Mouse (Mus musculus): ENCODE data around the gene Csrp3.
A peak's percentile ranks its signal among the peaks of the same experiment; 100 is the strongest.

The Csrp3 gene

DNA sequence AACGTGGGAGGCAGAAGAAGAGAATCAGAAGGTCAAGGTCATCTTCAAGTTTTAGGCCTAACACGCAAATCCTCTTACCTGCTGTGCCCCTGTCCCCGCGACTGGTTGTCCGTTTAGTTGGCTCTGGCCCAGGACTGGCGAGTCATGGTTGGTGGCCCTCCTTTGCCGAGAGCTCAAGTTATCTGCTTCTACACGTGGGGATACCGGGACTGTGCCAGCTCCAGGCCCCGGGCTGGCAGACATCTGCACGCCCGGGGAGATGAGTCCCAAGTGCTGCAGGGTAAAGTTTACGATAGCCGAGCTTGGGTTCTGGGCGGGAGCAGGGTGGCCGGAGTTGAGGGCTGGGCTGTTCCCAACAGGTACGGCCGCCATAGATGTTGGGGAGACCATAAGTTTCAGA, 19.7 kb upstream of the Csrp3 start:
- DNase-seq (ENCODE audit: low spot score in 2 of 2), result no peak

DNA sequence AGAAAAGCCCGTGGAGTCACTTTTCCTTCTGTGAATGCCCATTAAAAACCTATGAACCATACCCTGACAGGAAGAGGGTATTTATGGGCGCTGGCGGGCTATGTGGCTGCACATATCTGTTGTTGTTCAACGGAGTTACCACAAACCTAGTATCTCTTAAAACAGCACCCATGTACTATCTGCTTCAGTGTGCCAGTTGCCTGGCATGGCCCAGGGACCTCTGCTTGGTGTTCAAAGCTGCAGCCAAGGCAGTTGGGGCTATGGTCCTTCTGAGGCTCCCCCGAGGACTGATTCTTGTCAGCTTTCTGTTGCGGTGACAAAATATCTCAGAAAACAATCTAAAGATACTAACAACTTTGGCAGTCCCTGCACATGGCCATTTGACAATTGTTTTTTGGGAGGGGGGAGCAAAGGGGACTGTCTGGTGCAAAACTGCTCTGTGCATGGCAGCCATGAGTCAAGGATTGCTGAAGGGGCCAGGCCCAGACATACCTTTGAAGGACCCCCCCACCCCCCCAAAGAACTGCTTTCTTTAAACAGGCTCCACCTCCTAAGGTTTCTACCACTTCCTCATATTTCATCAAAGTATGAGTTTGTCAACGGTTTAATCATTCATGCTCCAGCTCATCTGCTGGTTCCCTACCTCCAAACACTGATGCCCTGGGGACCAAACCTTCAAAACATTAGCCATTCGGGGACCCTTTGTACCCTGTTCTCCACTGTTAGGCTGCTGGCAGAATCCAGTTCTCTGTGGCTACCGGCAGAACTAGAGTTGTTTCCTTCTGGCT, 17.0 kb upstream of the Csrp3 start:
- no peak for DNase-seq (ENCODE audit: low spot score in 2 of 2)

- no peak for DNase-seq (ENCODE audit: low spot score in 2 of 2)
Observed at GRCm38 (mm10) chr7:48864199-48864598, 16.4 kb upstream of the Csrp3 start.

GRCm38 (mm10) chr7:48861796-48862195, 14.0 kb upstream of the Csrp3 start:
- DNase-seq (ENCODE audit: low spot score in 2 of 2), result no peak

DNA sequence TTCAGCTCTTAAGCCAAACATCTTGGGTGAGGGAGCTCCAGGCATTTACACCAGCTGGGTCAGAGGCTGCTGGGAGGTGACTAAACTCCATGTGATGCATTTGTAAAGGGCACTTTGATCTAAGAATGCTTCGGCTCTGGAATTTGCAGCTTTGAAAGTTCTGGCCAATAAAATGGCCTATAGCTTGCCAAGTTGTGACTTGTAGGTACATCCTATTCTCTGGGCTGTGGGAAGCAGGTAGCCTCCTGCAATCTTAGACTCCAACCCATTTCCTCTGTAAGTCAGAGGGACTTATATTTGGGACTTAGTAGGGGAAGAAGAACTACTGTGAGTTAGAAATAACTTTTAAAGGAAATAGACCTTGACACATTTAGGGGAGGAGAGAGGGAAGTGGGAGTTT, 13.1 kb upstream of the Csrp3 start:
- DNase-seq (ENCODE audit: low spot score in 2 of 2), result peak in 1 of 2 experiments; percentile 6

GRCm38 (mm10) chr7:48859362-48859761, 11.5 kb upstream of the Csrp3 start:
- no peak for DNase-seq (ENCODE audit: low spot score in 2 of 2)

DNA sequence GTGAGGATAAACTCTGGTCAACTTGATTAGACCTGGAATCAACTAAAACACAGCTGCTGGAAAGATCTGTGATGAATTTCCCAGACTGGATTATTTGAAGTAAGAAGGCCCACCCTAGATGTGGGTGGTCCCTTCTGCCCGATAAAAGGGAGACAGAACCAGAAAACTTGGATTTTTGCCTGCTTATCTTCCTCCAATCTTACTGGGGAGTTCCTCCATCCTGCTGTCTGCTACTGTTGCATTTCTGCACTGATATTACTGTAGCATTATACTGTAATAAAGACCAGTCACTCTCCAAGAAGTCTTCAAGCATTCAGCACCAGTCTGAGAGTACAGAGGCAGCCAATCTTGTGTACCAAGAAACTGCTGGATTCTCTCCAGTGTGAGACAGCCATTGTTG, 10.4 kb upstream of the Csrp3 start:
- no peak for DNase-seq (ENCODE audit: low spot score in 2 of 2)

- DNase-seq (ENCODE audit: low spot score in 2 of 2), result no peak
Observed at GRCm38 (mm10) chr7:48855461-48855860, 7.6 kb upstream of the Csrp3 start.

GRCm38 (mm10) chr7:48853496-48853895, 5.7 kb upstream of the Csrp3 start:
- DNase-seq (ENCODE audit: low spot score in 2 of 2), result no peak

GRCm38 (mm10) chr7:48851529-48852104, 3.8 kb upstream of the Csrp3 start:
- no peak for DNase-seq (ENCODE audit: low spot score in 2 of 2)

- no peak for DNase-seq (ENCODE audit: low spot score in 2 of 2)
Observed at GRCm38 (mm10) chr7:48846755-48847154, 1.1 kb downstream of the Csrp3 start.

GRCm38 (mm10) chr7:48845213-48845973, 2.4 kb downstream of the Csrp3 start:
- no peak for DNase-seq (ENCODE audit: low spot score in 2 of 2)

DNA sequence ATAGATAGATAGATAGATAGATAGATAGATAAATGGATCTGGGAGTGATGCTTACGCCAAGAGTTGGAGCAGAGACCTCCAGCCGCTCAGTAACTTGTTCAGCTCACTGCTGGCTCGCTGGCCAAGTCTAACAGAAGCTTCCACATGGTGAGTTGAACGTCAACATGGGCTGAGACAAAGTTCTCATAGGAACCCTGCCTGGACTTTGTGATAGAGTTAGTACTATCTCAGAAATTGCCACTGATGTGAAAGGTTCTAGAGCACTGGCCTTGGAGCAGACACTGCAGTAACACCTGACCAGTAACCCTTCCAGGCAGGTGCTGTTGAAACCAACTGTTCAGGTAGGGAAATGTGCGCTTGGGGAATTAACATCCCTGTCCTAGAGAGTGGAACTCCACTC, 4.3 kb downstream of the Csrp3 start:
- DNase-seq (ENCODE audit: low spot score in 2 of 2), result no peak

GRCm38 (mm10) chr7:48842353-48842752, 5.5 kb downstream of the Csrp3 start:
- DNase-seq (ENCODE audit: low spot score in 2 of 2), result no peak

- DNase-seq (ENCODE audit: low spot score in 2 of 2), result no peak
Observed at GRCm38 (mm10) chr7:48841538-48841937, 6.3 kb downstream of the Csrp3 start.

DNA sequence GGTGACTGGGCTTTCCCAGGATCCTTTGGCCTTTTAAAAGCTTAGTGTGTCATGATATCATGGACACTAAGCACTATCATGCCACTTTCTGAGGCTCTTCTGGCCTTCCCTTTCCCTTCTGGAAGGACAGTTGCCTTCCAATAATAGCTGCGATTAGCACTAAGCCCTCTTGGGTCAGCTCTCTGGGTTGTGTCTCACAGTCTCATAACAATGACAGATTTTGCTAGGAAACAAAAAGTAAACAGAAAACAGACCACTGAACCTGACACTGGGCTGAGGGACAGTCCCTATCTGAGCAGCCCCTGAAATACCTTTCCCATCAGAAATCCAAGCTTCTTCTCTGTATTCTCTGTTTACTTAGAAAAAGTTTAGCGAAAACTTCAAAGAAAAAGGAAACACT, 7.3 kb downstream of the Csrp3 start:
- DNase-seq (ENCODE audit: low spot score in 2 of 2), result no peak

DNA sequence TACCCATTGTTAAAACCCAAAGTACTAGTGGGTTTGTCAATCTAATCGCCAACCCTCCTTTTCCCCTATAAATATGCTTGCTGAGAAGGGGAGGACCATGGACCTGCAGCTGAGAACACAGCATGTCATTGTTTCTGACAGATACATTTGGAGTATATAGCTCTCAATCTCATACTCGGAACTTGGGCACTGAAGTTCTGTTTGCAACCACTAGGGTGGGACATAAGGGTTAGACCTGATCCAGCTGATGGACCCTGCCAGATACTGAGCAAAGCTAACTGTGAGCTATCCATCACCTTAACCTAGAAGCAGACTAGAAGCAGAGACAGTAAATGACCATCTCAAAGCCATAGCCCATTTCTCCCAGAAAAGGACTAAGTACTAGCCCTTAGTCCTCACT, 9.4 kb downstream of the Csrp3 start:
- no peak for DNase-seq (ENCODE audit: low spot score in 2 of 2)

DNA sequence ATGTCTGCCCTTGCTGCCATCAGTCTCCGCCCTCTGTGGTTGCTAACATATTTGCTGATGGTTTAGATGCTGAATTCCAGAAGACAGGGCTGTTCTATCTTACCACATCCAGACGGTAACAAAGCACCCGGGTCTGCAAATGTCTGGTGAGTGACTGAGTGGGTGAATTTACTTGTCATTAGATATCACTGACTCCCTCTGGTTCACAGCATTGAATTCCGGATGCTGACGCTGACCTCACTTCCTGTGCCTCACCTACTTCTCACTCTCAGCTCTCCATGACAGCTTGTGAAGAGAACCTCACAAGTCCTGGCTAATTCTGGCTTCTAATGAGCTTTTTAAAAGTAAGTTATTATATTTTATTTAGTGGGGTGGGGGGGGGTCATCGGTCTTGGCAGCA, 10.9 kb downstream of the Csrp3 start:
- no peak for DNase-seq (ENCODE audit: low spot score in 2 of 2)

GRCm38 (mm10) chr7:48834989-48835626, 12.7 kb downstream of the Csrp3 start:
- DNase-seq (ENCODE audit: low spot score in 2 of 2), result no peak

DNA sequence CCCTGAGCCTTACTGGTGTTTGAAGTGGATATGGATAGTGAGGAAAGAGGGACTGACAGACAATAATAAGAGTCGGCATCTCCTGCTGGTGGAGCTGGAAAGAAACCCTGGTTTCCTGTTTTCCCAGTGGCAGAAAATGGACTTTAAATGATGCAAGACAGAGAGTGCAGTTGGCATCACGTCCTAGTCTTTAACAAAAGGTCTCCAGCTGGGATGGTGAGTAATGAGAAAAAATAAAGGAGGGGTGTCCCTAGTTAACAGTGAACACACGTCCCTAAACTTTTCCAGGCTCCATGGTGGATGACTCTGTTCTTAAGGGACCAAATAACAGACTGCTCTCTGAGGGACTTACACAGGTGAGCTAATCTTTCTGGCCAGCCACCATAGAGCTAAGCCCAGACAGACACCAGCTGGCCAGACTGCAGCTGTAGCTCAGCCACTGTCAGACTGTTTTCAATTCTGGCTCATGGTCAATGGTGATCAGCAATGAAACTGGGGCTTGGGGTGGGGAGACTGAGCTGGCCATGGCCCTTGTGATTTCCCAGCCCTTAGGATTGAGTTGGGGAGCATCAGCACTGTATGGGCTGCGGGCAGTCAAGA, 13.4 kb downstream of the Csrp3 start:
- no peak for DNase-seq (ENCODE audit: low spot score in 2 of 2)

GRCm38 (mm10) chr7:48832735-48833134, 15.1 kb downstream of the Csrp3 start:
- no peak for DNase-seq (ENCODE audit: low spot score in 2 of 2)

DNA sequence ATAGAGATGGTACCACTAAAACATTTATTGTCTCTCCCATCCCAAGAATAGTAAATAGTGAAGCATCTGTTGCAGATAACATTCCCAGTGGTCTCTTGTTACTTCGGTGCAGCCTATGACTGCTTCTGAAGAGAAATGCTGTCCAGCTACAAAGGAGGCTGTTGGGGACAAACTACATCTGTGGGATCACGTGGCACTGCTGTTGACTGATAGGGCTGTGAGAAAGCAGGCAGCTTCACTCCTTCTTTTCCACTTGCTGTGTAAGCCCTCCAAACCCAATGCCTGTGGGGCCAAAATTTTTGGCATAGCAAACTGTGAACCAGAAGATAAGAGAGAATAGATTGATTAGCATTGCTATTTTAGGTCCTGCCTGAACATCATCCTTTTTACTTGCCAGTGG, 17.4 kb downstream of the Csrp3 start:
- DNase-seq (ENCODE audit: low spot score in 2 of 2), result no peak
